Mouse (Mus musculus): Measurements from ENCODE around the gene Tk1. TPM values are rescaled to one million over a fixed set of nuclear protein-coding genes. Genes with fewer than 3 reads are reported as not detected.
A peak's percentile ranks its signal among the peaks of the same experiment; 100 is the strongest.

Gene Tk1
- 1 to 10 TPM; 5.6 to 9.7 TPM for total RNA-seq (2021)
- long read RNA-seq, experiment 1, transcript Tk1-201 (7 exons, 1,440 nt): major isoform, 9 of 14 reads
- long read RNA-seq, experiment 1, partial matches to known transcripts: 0 of 14 reads
- long read RNA-seq, experiment 1, other reads (novel, unspliced or antisense): 5 of 14 reads
- long read RNA-seq, experiment 2, transcript Tk1-201 (7 exons, 1,440 nt): major isoform, 6 of 6 reads
- long read RNA-seq, experiment 2, partial matches to known transcripts: 0 of 6 reads
- long read RNA-seq, experiment 2, other reads (novel, unspliced or antisense): 0 of 6 reads

GRCm38 (mm10) chr11:117825333-117826101, at the start of gene Tk1, which contains the start of gene Afmid:
Gene Tk1 (minus strand): TSS chr11:117826092.
Gene Afmid (plus strand): TSS chr11:117825924.
- intact Hi-C loops (cut with DNase I): loop anchor here (2.0 kb wide), 1 partner anchor 439 kb away; no protein-coding TSS in a partner anchor
- DNase-seq: peak; percentile 70 to 77

GRCm38 (mm10) chr11:117875681-117876080, 49.8 kb upstream of the Tk1 start:
- intact Hi-C loops (cut with DNase I): no loop called here
- DNase-seq: no peak

- intact Hi-C loops (cut with DNase I): loop anchor here (5.0 kb wide), 2 partner anchors 93 to 348 kb away; no protein-coding TSS in a partner anchor
- no peak for DNase-seq
These were observed 48.5 kb upstream of the Tk1 start for GRCm38 (mm10) chr11:117874419-117874818.

GRCm38 (mm10) chr11:117872861-117873608, 47.1 kb upstream of the Tk1 start, which contains the start of gene Tha1:
Gene Tha1 (minus strand): TSS chr11:117873481.
- intact Hi-C loops (cut with DNase I): loop anchor here (5.0 kb wide), 2 partner anchors 94 to 349 kb away; no protein-coding TSS in a partner anchor
- peak; percentile 81 to 83 for DNase-seq

GRCm38 (mm10) chr11:117871911-117872584, 46.2 kb upstream of the Tk1 start:
- no peak for DNase-seq
- intact Hi-C loops (cut with DNase I): loop anchor here (1.0 to 5.0 kb wide), 5 partner anchors 40 to 350 kb away; no protein-coding TSS in a partner anchor

- intact Hi-C loops (cut with DNase I): loop anchor here (1.0 to 5.0 kb wide), 5 partner anchors 41 to 351 kb away; no protein-coding TSS in a partner anchor
- DNase-seq: no peak
These were observed 45.5 kb upstream of the Tk1 start for GRCm38 (mm10) chr11:117871376-117871775.

GRCm38 (mm10) chr11:117870688-117871365, 44.9 kb upstream of the Tk1 start:
- intact Hi-C loops (cut with DNase I): loop anchor here (1.0 to 5.0 kb wide), 5 partner anchors 41 to 351 kb away; no protein-coding TSS in a partner anchor
- peak; percentile 71 to 84 for DNase-seq

GRCm38 (mm10) chr11:117865988-117866387, 40.1 kb upstream of the Tk1 start:
- intact Hi-C loops (cut with DNase I): no loop called here
- no peak for DNase-seq

- intact Hi-C loops (cut with DNase I): no loop called here
- DNase-seq: no peak
These were observed 38.9 kb upstream of the Tk1 start for GRCm38 (mm10) chr11:117864805-117865204.

- DNase-seq: no peak
- intact Hi-C loops (cut with DNase I): no loop called here
These were observed 37.4 kb upstream of the Tk1 start for GRCm38 (mm10) chr11:117863174-117863856.

GRCm38 (mm10) chr11:117860601-117861000, 34.7 kb upstream of the Tk1 start, which contains the start of gene Tmem235:
Gene Tmem235 (plus strand): TSS chr11:117860752.
- intact Hi-C loops (cut with DNase I): no loop called here
- DNase-seq: no peak

- no peak for DNase-seq
- intact Hi-C loops (cut with DNase I): no loop called here
These were observed 32.5 kb upstream of the Tk1 start for GRCm38 (mm10) chr11:117858392-117858791.

- no peak for DNase-seq
- intact Hi-C loops (cut with DNase I): no loop called here
These were observed 31.6 kb upstream of the Tk1 start for GRCm38 (mm10) chr11:117857462-117857861.

- DNase-seq: no peak
- intact Hi-C loops (cut with DNase I): no loop called here
These were observed 30.1 kb upstream of the Tk1 start for GRCm38 (mm10) chr11:117855975-117856374.

GRCm38 (mm10) chr11:117855360-117855759, 29.5 kb upstream of the Tk1 start:
- intact Hi-C loops (cut with DNase I): no loop called here
- no peak for DNase-seq

- intact Hi-C loops (cut with DNase I): no loop called here
- no peak for DNase-seq
These were observed 28.3 kb upstream of the Tk1 start for GRCm38 (mm10) chr11:117854241-117854640.

- intact Hi-C loops (cut with DNase I): no loop called here
- no peak for DNase-seq
These were observed 27.0 kb upstream of the Tk1 start for GRCm38 (mm10) chr11:117852875-117853274.

- intact Hi-C loops (cut with DNase I): no loop called here
- DNase-seq: peak; percentile 97 to 99
These were observed 23.2 kb upstream of the Tk1 start, which contains the start of gene Birc5 for GRCm38 (mm10) chr11:117848985-117849671. Gene Birc5 (plus strand): TSS chr11:117849251.
